Mouse (Mus musculus) right cerebral cortex, postnatal 14 days (tissue): ENCODE data around the gene Xpc.

Source experiments
- DNase-seq: peaks from one replicate; pipeline ENCODE4 v3.0.0; 2022

The Xpc gene

DNA sequence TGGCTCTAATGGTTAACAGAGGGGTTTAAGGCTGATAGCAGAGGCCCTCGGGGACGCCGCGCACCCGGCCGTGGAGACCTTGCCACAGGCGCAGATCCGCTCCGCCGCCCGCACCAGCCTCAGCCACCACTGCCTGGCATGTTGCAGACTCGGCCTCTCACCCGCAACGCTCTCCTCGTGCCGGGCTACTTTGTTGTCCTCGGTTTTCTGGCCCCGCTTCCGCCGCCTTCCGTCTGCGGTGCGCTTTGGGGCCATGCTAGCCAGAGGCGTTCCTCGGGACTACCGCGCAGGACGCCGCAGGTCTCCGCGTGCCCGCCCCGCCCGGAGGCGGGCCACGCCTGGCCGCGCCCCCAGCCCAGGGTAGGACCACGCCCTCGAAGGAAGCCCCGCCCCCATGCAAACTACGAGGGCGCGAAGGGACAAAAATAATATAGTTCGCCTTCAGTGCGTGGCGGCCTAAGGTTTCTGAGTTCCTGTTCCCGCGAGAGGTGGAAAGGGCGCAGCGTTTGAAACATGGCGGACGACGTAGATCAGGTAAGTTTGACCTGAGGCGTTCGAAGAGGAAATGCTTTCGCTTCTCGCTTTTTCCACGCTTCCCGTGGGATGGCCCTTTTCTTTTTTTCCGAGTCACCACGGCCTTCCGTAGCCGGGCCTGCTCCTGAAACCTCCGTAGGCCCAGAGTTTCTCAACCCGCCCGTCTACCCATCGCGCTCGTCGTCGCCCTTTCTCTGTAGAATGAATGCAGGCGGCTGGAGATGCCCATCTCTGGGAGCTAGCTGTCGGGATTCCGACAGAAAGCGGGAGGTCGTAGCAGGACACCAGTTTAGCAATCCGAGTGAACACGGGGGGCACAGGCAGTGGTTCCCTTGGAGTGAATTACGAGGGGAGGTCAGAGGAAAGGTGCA, at the start of gene Xpc, which contains the start of gene Lsm3:
TSS of gene Xpc (minus strand) at position 344 of the 905 bp plus-strand sequence.
TSS of gene Lsm3 (plus strand) at position 384 of the 905 bp plus-strand sequence.
- peak; percentile 96 for DNase-seq

DNA sequence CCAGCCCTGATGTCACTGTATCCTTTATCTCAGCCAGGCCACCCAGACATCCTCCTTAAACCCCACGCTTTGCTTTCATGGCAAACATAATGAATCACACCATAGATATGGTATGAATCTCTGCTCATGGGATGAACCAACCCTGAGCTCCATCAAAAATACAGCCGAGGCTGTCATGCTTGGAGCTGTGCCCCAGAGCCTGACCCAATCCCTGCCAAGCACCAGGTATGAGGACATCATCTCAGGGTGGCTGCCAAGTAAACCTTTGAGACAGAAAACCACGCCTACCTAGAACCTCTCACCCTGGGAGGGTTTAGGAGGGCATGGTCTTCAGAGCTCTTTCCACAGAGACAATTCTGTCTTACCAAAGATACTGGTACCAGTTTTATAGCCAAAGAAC, 47.3 kb upstream of the Xpc start:
- no peak for DNase-seq

DNA sequence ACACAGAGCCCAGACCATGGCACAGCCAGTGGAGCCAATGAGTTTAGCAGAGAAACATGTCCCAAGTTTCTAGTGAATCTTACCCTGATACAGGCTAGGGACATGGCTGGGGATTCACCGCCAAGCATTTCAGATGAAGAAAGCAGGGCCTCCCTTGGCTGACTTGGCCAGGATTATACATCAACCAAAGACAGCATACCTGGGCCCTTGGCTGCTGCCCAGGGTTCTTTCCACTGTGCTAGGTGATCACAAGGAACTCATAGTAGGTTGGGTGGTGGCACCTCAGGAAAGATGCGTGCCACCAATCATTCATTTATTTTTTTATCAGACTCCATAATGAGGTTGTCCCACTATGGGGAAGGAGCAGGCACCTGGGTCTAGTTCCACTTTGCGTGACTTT, 44.5 kb upstream of the Xpc start:
- no peak for DNase-seq

DNA sequence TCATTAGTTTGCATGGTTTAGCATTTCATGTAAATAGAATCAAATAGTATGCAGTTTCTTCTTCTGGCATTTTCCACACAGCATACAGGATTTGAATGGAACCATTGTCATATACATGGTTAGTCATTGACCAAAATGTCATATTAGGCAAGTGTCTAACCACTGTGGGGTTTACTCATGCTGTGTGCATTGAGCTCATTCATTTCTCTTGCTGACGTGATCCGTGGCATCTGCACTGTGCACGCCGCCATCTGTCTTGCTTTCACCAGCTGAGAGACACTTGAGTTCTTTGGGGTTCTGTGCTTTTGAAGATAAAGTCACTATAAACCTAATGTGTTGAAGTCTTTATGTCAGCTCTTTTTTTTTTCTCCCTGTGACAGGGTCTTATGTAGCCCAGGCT, 43.7 kb upstream of the Xpc start:
- DNase-seq: peak; percentile 33

DNA sequence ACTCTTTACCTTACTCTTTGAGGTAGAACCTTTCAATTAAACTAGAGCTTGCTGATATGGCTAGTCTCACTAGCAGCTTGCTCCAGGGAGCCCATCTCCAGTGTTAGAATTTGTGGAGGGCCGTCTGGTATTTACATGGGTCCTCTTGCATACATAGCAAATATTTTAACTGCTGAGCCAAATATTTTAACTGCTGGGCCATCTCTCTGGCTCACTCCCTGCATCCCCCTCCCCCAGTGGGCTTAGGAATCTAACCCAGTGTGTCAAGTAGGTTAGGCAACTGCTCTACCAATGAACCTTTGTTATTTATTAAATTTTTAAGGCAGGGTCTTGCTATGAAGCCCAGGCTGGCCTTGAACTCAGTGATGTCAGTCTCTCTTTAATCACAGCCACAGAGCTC, 42.9 kb upstream of the Xpc start:
- no peak for DNase-seq

DNA sequence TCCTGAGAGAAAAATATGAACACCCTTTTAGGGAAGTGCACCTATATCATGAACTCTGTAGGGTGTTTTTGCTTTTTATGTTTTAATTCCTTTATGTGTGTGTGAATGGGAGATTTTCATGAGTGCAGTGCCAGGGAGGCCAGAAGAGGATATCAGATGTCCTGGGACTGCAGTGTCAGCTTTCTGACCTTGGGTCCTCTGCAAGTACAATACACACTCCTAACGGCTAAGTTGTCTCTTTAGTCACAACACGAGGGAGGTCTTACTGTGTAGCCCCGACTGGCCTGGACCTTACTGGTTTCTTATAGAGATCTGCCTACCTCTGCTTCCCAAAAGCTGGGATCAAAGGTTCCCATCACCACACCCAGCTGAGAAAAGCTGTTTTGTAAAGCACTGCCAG, 37.0 kb upstream of the Xpc start:
- no peak for DNase-seq

DNA sequence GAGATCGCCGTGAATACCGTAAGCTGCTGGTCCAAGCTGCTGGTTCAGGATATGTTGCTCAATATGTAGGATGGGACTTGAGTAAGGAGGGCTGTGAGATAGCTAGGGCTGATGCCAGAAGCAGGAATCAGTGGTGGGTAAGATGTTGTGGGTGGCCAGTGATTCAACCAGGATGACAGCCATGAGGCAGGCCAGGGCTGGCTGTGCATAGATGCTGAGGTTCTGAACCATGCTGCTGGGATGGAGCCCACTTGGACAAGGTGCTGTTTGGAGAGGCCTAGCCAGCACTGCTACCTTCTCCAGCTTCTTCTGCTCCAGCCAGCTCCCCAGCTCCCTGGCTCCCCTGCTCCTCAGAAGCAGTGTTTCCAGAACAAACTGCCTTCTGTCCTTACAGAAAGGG, 36.0 kb upstream of the Xpc start:
- DNase-seq: no peak

DNA sequence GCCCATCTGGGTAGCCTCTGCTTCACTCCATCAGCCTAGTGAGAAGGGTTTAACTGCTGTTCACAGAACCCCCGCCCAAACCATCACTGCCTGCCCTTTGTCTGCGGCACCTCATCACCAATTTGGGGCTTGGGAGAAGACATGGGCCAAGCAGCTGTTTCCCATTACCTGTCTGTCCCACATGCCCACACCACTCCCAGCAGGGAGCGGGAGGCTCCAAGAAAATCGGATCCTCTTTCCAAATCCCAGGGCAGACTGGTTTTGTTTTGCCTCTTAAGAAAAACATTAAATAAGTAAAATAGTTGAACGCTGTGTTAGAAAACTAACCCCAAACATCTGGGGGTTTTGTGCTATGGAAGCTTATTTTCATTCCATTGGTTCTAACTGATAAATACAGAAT, 33.9 kb upstream of the Xpc start:
- DNase-seq: no peak

DNA sequence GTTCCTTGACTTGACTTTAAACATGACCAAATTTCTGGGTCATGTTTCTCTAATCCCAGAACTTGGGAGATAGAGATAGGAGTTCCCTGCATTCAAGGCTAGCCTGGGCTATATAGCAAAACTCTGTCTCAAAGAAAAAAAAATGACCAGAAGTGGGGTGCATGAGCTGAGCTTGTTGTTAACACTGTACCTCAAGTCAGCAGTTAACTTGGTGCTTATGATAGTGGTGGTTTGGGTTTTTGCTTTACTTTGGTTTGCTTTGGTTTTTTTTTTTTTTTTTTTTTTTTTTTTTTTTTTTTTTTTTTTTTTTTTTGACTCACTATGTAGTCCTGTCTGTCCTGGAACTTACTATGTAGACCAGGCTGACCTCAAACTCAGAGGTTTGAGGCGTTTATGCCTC, 31.6 kb upstream of the Xpc start:
- DNase-seq: no peak

DNA sequence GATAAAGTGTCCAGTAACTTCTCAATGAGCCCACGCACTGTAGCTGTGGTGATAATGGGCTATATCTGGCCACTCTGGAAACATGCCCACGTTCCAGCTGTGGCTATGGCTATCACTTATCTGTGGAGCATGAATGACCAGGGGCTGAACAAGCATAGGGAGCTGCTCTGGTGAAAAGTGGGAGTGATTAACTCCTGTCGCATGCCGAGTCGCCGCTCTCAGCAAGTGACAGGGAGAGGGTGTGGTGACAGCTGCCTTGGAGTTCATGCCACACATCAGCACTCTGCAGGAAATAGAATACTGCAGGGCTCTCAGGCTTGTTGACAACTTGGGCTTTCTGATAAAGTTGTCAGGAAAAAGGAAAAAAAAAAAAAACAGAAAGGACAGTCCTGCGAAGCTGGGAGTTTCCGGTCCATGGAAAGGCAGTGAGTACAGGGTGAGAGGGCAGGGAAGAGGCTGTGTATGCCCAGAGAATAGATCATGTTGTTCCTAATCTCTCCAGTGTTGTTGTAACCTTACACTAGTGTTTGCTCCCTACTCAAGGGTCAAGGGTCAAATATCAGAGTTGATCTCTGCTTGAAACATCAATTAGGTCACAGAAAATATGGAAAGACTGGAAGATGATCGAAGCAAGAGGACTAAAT, 30.7 kb upstream of the Xpc start:
- no peak for DNase-seq

DNA sequence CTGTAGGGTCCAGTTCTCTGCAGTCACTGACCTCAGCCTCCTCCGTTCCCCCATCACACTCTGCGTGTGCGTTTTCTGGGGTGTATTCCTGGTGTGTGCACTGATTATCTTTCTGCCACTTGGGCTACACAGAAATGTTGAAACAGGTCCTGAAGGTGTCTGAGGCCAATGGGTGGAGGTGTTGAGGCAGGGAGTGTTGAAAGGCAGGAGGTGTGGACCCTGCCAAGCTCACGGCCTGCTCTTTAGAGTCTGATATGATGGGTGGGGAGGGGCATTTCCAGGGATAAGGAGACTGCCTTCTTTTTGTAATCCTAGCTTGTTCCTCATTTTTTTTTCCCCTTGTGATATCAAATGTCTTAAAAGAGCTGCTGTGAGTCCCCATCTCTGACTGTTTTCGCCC, 27.4 kb upstream of the Xpc start:
- DNase-seq: no peak

DNA sequence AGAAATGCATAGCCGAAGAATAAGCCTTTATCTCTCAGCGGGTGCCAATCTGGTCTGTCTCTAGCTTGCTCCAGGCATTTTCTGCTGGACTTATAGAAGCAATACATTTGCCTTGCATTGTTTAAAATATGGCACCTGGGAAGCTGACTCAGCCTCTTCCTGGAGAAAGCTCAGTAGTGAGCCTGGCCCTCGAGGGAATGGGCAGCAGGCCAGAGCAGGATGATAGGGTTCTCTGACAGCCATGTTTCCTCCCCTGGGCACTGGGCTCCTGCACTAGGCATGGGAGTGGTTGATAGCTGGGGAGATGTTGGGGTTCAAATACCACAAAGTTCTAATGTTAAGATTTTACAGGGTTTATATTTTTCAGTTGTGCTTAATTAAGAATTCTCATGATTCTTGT, 25.6 kb upstream of the Xpc start:
- no peak for DNase-seq

DNA sequence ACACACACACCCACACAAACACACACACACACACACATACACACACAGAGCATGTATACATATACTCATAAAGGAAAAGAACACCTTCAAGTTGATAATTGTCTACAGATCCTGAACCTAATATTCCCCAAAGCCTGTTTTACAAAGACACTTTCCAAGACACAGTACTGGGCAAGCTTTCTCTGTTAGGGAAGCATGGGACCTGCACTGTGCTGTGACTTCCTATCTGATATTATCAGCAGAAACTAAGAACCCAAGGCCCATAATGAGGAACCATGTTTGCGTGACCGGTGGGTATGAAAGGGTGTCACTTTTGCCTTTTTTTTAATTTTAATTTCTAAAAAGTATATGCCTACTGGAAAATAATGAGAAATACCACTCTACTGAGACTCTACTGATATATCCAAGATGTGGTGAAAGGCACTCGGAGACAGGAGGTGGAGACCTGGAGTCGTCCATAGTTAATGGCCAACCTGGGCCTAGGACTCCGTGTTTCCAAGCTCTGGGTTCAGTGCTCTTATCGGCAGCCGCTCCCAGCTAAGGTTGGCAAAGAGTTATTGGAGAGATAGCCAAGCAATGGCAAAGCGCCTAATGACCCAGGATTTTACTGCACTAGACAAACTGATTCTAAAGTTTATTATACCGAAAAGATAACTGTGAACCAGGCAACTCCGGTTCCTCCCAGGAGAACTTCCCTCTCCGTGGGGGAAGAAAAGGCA, 20.5 kb upstream of the Xpc start:
- DNase-seq: no peak

DNA sequence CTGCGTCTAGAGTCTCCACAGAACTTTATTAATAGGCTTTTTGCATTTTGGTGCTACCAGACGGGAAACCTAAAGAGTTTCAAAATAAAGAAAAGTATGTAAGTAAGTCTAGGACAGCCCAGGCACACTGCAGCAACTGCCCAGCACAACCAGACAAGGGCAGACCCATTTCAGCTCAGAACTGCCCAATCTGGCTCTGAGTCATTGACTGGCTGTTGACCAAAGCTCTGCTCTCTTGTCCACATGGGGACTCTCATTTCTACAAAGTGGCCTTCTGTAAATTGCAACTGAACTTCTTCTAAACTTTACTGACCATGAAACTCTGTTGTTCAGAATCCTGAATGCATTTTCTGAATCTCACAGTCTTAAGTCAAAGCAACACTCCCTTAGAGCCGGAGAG, 19.5 kb upstream of the Xpc start:
- no peak for DNase-seq

DNA sequence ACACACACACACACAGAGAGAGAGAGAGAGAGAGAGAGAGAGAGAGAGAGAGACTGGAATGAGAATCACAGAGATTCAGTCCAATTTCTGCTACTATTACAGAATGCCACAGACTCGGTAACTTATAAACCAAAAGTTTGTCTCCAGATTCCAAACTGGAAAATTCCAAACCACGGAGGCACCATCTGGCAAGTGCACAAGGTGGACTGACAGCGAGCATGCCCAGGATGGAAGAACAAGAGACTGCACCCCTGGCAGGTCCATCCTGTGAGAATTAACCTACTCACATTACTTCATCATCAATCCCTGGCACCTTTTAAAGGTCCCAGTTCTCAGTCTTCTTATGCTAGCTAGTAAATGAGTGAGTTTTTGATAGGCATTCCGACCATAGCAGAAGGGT, 18.6 kb upstream of the Xpc start:
- DNase-seq: no peak

DNA sequence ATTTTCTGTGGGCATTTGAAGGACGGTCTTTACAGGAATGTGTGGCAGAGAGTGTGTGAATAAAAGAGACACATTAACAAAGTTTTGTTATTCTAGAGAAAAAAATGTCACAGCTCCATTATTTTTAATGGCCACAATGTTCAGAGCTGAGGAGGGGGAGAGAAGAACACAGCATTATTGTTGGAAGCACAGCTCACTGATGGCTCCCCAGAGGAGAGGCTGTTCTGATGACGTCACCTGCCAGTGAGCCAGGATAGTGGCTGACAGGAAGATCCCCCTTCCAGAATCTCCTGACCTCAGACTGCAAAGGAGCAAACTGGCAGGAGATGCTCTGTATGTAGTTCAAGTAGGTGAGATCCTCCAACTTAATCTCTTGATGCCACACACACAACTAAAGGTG, 18.1 kb upstream of the Xpc start:
- DNase-seq: no peak

DNA sequence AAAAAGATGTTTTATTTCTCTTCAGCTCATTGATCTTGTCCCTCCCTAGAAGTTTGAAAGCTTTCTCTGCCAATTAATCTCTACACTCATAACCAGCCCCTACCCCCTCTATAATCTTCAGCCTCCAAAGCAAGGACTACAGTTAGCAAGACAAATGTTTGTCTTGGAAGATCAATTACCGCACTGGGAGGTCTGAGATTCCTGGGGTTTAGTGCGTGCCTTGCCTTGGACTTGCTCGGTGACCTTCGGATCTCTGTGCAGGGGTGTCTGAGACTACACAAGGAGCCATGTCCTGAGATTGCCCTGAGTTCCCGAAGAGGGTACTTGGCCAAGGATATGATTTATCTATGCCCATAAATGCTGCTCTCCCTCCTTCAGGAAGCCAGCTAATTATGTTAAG, 17.7 kb upstream of the Xpc start:
- no peak for DNase-seq

DNA sequence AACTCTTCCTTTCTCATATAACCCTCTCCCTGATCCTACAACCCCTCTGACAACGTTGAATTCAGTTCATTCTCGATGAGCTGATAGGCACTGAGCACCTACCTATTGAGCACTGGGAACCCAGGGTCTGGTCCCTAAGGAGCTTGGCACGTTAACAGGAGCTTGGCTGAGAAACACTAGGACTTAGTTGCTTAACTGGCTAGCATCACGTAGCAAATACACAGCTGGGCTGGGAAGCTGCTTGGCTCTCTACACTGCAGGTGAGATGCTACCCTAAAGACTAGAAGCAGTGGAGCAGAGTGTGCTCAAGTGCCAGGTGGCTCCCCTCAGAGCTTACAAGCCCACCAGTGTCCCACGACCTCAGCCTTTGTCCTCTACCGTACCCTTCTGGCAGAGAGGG, 17.0 kb upstream of the Xpc start:
- no peak for DNase-seq

DNA sequence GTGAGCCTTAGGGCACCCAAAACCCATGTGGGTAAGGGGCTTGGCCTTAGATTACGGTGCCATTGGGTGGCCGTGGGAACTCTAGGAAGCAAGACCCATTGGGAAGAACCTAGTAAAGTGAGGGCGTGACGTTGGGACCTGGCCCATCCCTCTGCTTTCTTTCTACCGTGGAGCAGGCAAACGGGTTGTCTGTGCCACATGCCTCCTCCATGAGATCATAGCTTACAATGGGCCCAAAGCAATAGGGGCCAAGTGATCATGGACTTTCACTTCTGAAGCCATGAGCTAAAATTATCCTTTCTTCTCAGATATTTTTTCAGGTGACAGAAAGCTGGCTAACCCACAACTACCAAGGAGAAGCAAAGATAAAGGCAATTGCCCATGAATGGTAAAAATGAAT, 15.6 kb upstream of the Xpc start:
- no peak for DNase-seq

DNA sequence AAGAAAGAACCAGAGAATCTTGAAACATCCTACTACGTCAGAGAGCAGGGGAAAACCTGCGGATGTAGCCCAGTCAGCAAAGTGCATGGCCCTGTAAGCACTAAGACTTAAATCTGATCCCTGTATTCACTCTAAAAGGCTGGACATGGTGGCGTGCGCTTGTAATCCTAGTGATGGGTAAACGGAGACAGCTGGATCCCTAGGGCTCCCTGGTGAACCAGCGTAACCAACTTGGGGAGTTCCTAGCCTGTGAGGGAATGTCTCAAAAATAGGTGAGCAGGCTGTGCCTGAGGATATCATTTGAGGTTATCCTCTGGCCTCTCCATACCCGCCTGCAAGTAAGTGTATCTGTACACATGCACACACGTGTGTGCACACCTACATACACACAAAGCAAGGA, 15.0 kb upstream of the Xpc start:
- no peak for DNase-seq

DNA sequence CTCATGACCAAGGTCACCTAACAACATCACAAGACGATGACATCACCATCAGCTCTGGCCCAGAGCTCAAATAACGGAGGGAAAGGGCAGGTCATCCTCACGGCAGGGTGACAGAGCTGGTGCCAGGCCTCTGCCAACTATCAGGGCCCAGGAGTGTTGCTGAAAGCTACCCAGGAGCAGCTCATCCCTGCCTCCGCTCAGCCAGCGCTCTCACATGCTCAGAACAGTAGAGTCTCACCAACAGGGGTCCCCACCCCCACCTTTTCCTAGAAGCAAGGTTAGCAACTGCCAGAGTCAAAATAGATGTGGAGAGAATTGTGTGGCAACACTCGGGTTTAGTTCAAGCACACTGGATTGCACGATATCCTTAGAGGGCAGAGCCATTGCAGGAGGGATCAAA, 12.6 kb upstream of the Xpc start:
- no peak for DNase-seq

DNA sequence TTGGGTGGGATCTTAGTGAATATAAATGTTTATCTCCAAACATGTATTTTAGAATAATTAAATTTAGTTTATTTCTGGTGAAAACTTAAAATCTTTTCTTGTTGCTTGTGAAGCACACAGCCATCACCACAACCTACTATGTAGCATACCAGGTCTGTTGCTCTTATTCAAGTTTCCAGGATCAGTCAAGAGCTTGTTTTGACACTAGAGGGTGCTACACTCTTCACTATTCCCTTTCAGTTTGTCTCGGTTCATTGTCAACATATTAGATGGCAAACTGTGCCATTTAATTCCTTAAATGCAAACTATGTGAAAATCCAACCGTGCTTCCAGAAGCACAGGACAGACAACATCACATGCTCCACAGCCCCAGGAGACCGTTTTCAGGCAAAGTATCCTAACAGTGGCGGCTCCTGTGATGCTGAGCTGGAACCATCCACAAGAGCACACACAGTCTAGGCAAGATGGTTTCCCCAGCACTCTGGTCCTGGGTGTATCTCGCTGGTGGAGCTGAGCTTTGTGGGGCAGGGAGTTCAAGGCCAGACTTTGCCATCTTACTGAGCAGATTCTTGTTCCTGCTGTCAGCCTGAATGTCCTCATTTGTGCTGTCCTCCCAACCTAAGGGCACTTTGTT, 11.7 kb upstream of the Xpc start:
- DNase-seq: no peak

DNA sequence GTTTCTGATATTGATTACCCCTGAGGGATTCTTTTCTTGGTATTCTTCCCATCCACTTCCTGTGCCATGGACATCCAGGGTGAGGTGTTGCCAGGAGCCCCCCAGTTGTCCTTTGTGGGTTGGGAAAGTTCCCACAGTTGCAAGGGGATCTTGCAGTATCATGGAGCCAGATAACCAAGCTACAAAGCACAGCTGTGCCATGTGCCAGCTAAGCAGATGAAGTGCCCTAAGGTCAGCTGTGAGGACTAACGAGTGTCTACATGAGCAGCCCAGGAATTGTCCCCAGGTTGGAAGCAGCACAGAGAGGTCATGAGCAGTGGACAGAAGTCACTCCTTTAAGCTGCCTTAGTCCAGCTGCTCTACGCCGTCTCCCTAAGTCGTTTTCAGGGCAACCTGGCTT, 9.9 kb upstream of the Xpc start:
- DNase-seq: no peak

DNA sequence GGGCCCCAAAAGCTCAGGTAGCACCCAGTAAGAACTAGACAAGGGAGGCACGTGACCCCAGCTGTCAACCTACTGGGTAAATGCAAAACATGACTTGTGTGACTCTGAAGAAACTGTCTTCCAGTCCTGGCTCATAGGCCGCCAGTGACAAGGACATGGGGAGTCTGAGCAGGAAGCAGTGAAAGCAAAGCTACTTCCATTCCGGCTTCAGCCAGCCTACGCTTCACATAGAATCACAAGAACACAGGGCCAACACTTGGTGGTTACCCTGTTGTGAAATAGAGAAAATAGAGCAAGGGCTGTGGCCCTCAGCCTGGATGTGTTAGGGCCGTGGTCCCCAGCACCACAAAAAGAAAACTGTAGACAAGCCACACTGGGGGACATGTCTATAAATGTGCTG, 7.1 kb upstream of the Xpc start:
- no peak for DNase-seq
